Mouse (Mus musculus): ENCODE measurements around the gene Nfia.

Nfia gene

DNA sequence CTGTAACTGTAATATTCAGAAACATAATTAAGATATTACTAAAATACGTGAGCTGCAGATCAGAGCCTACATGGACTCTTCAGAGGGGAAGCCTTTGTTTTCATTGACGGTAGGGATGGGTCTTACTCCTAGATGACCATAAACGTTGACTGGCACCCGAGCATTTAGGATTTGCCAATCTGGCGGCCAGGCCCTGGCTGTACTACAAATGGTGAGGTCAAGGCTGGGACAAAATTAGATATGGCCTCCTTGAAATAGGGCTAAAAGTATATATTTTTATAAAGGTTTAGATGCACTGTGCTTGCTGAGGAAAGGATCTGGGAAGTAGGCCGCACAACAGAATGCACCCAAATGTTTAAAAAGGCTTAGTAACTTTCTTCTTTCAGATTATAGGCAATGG lies 10.0 kb downstream of the Nfia start:
- DNase-seq (ENCODE audit: low read depth, low spot score), result no peak

GRCm38 (mm10) chr4:97783073-97783879 lies 10.7 kb downstream of the Nfia start:
- no peak for DNase-seq (ENCODE audit: low read depth, low spot score)

GRCm38 (mm10) chr4:97784236-97784635 lies 11.7 kb downstream of the Nfia start:
- no peak for DNase-seq (ENCODE audit: low read depth, low spot score)

DNA sequence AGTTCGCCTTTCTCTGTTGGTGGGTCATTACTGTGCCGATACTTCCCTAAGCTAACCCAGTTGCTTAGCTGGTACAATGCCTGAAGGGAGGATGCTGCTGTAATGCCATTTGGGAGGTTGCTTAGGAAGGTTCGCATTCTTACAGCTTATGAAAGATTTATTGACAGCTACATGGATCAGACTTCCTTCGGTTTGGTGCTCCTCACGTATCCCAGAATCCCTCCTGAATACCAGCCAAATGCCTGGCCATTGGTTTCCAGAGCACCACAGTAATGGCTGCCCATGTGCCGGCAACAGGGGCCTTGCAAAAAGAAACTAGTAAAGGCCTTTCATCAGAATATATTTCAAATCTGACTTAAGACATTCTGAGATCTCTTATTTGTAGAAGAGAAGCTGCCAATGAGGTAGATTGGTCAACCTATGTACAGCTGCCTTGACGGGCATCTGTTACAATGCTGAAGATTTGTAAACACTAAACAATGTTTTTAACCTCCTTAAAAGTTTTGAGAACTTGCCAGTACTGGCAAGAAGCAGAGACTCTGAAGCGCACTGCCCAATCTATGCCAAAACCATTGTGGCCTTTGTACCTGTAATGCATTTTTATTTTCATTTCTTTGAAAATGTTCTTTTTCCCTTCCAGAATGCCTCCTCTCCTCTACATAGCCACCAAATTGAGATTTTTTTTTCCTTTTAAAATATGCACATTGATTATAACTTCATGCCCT lies 13.2 kb downstream of the Nfia start:
- DNase-seq (ENCODE audit: low read depth, low spot score), result no peak

DNA sequence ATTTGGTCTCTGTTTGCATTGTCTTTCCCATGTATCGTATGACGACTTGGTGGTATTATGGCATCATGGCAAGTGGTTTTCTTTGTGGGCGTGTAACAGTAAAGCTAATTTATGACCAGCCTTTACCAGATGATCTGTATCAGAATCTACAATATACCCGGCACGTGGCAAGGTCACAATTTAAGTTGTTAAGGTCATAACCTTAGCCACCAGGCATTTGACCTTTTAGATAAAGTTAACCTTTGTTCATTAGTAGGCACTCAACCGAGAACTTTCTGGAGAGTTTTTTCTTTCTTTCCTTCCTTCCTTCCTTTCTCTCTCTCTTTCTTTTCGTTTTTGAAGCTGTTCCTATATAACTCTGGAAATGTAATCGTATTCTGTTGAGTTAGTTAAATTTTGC lies 14.0 kb downstream of the Nfia start:
- DNase-seq (ENCODE audit: low read depth, low spot score), result no peak

DNA sequence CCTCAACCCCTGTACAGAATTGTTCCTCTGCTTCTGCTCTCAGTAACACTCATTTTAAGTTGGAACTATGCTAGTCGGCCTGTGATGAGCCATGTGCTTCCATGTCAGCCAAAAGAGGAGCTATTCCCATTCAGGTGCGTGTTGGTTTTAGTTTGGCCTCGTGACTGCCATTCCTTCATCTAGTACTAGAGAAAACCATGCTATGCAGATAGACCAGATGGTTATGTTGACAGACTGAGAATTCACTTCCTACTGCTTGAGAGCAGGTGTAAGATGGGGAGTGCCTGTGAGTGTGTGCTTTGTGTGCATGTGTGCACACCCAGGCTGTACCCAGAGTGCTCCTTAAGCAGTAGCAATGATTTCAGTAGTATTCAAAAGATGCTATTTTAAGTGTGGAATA lies 15.0 kb downstream of the Nfia start:
- no peak for DNase-seq (ENCODE audit: low read depth, low spot score)

GRCm38 (mm10) chr4:97788537-97788936 lies 16.0 kb downstream of the Nfia start:
- no peak for DNase-seq (ENCODE audit: low read depth, low spot score)

DNA sequence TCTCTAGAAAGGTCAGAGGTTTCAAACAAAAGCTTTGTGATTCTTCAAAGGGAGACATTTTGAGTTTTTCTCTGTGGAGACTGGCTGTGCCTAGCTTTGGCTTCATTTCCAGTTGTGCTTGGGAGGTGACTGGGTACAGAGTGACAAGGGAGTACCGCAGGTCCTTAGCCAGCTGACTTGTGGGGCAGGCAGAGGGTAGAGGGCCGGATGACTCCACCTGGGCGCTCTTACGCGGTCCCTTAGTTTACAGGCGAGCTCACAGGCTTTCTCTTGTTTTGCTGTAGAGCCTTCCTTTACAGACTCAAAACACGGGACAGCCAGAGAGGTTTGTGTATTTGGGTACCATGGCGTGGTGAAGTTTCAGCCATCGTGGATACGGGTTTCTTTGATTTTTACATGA lies 21.4 kb downstream of the Nfia start:
- no peak for DNase-seq (ENCODE audit: low read depth, low spot score)

DNA sequence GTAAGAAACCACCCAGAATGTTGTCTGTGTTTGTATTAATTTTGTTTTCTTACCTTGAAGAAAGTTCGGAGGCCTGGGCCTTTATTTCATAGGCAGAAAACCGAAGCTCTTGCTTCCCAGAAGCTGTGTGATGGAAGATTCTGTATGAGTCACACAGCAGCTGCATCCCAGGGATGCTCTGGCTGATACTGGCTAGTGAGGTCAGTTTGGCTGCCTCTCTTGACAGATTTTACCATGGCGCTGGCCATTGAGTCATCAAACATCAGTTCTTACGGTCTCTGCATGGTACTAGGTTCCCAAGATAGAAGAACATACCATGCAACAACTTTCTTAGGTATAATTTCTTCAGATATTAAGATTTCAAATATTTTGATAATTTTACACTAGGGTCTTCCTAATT lies 22.3 kb downstream of the Nfia start:
- peak; percentile 72 for DNase-seq (ENCODE audit: low read depth, low spot score)

- no peak for DNase-seq (ENCODE audit: low read depth, low spot score)
These were observed 23.4 kb downstream of the Nfia start for GRCm38 (mm10) chr4:97795957-97796356.

DNA sequence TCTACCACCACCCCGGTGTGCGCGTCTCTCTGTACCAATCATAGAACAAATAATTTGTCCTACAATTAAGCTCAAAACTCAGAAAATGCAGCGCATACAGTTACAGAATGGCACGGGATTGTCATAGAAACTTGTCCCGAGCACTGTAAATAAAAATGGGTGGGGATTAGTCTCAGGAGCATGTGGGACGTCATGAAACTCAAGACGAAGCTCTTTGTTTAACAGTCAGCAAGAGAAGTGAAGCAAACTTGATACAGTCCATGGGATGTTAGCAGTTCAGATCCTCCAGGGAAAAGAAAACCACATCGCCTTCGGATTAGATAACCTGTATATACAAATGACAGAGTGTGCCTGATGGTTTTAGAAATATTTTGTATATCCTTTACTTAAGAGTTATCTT lies 24.0 kb downstream of the Nfia start:
- no peak for DNase-seq (ENCODE audit: low read depth, low spot score)

DNA sequence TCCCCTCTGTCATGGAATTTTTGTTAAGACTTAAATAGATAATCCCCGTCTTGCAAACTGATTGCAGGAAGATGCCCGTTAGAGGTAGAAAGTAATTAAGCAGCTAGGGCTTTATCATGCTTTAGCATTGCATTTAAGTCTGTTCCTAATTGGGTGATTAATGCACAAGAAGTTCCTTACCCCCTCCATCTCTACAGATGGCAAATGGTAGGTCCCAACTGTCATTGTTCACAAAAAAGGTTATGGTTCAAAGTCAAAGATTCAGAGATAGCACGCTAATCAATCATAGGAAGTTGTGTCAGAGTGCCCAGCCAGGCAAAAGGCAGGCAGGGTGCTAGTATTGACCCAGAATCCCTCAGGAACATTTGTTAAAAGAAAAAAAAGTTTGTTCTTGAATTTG lies 31.3 kb downstream of the Nfia start:
- DNase-seq (ENCODE audit: low read depth, low spot score), result no peak

GRCm38 (mm10) chr4:97804638-97805037 lies 32.1 kb downstream of the Nfia start:
- no peak for DNase-seq (ENCODE audit: low read depth, low spot score)

- DNase-seq (ENCODE audit: low read depth, low spot score), result no peak
These were observed 32.7 kb downstream of the Nfia start for GRCm38 (mm10) chr4:97805255-97805654.

- no peak for DNase-seq (ENCODE audit: low read depth, low spot score)
These were observed 33.6 kb downstream of the Nfia start for GRCm38 (mm10) chr4:97805896-97806808.

DNA sequence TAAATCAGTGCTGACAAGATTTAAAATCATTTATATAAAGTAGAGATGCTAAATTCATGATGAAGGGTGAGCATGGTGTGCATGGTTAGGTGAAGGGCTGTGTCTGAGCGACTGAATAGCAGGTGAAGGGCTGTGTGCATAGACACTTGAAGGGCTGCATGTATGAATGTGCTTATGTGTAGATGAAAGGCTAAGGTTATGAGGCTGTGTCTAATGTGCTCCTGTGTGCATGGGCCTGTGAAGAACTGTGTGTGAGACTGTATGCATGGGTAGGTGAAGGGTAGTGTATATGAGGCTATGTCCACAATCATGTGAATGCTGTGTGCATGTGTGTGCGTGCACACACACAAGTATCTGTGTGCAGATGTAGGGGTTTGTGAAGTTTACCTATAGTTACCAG lies 34.4 kb downstream of the Nfia start:
- DNase-seq (ENCODE audit: low read depth, low spot score), result no peak

- no peak for DNase-seq (ENCODE audit: low read depth, low spot score)
These were observed 36.4 kb downstream of the Nfia start for GRCm38 (mm10) chr4:97808885-97809284.

GRCm38 (mm10) chr4:97809582-97810295 lies 37.2 kb downstream of the Nfia start:
- DNase-seq (ENCODE audit: low read depth, low spot score), result no peak

GRCm38 (mm10) chr4:97810348-97810939 lies 37.9 kb downstream of the Nfia start:
- no peak for DNase-seq (ENCODE audit: low read depth, low spot score)

DNA sequence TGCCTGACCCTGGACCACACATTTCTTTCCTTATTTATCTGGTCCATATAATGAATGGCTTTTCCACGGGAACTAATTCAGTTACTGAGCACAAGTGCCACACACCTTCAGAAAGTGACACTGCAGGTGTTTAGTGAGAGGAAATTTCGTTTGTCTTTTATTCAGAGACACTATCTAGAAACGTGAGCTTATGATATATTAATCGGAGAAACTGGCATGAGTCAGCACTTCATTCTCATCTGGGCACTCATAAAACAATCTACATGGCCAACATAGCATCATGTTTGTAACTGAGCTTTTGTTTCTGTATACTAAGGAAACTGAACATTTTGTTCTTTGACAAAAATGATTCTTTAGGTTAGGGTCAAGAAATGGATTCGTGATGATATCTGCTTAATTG lies 40.5 kb downstream of the Nfia start:
- no peak for DNase-seq (ENCODE audit: low read depth, low spot score)

- no peak for DNase-seq (ENCODE audit: low read depth, low spot score)
These were observed 41.5 kb downstream of the Nfia start for GRCm38 (mm10) chr4:97813996-97814395.

All from skeletal muscle tissue, adult 2 months (tissue).